Mouse (Mus musculus) neural tube, embryonic 14.5 days (tissue): ENCODE data around the gene Senp7. TPM values are rescaled to one million over a fixed set of nuclear protein-coding genes. Genes with fewer than 3 reads are reported as not detected.

Experiments
- ATAC-seq: fragments of 200-750 bp; cut with Nextera tagmentation; 2 replicates; pipeline ENCODE4 v1.8.0; 2017; ENCODE audit warnings: low read depth, mild to moderate bottlenecking, moderate TSS enrichment, moderate library complexity
- H3K27ac ChIP-seq: fragments of 300-500 bp; sonication (generic); 2 replicates; pipeline ENCODE4 v1.5.1; 2014; ENCODE audit warnings: low read depth, mild to moderate bottlenecking, control low read depth, low read length, moderate library complexity, mixed read lengths
- H3K27me3 ChIP-seq: fragments of 300-500 bp; sonication (generic); 2 replicates; pipeline ENCODE4 v1.6.1; 2014; ENCODE audit warnings: low read length; ENCODE audit not compliant: control insufficient read depth, insufficient read depth
- H3K36me3 ChIP-seq: fragments of 300-500 bp; sonication (generic); 2 replicates; pipeline ENCODE4 v1.6.1; 2014; ENCODE audit warnings: low read length, mixed read lengths; ENCODE audit not compliant: control insufficient read depth, insufficient read depth
- H3K4me1 ChIP-seq: fragments of 300-500 bp; sonication (generic); 2 replicates; pipeline ENCODE4 v1.6.1; 2014; ENCODE audit warnings: low read length; ENCODE audit not compliant: control insufficient read depth, insufficient read depth
- H3K4me2 ChIP-seq: fragments of 300-500 bp; sonication (generic); 2 replicates; pipeline ENCODE4 v1.6.1; 2014; ENCODE audit warnings: mild to moderate bottlenecking, low read depth, low read length, control low read depth
- H3K4me3 ChIP-seq: fragments of 300-500 bp; sonication (generic); 2 replicates; pipeline ENCODE4 v1.5.1; 2014; ENCODE audit warnings: low read depth, low read length, control low read depth, mixed read lengths
- H3K9ac ChIP-seq: fragments of 300-500 bp; sonication (generic); replicated peaks from 2 replicates; pipeline ENCODE4 v1.6.1; 2014; ENCODE audit warnings: low read depth, mild to moderate bottlenecking, control low read depth, low read length, mixed read lengths
- H3K9me3 ChIP-seq: fragments of 300-500 bp; sonication (generic); 2 replicates; pipeline ENCODE4 v1.6.1; 2016; ENCODE audit warnings: low read length; ENCODE audit not compliant: control insufficient read depth
- WGBS: fragments of 180-500 bp; shearing (Covaris S2); extraction: QIAGEN DNeasy Blood & Tissue Kit; methylation state at CpG from one replicate; pipeline ENCODE4 v1.1.7; 2014; 5-methylcytosine and 5-hydroxymethylcytosine counted together
- microRNA-seq: library from miRNA; unstranded; fragments of <30 nt; microRNA quantifications from one replicate; pipeline ENCODE4, GENCODE M21; 2016
- polyA plus RNA-seq: library from polyadenylated mRNA; unstranded; fragments of >200 nt; fragmentation: Nextera tagmentation; extraction: Ambion mirVana; gene quantifications from 2 replicates; pipeline ENCODE4 v1.2.1, GENCODE M21; 2014

The Senp7 gene
- polyA plus RNA-seq, 1 experiment from 2014 or later = 73.6 TPM

DNA sequence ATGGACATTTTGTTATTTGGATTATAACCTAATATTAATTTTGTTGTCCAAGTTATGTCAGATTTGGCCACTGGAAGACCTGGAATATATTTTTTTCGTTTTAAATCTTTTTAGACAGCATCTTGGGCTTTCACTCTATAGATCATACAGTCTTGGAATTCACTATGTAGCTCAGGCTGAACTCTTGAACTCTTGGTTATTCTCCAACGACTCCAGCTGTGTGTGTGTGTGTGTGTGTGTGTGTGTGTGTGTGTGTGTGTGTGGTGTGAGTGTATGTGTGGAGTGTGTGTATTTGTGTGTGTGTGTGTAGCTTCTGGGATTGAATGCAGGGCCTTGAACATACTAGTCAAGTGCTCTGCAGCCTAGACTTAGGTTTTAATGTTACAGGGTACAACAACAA lies 181.3 kb downstream of the Senp7 start:
- Histone ChIP-seq H3K4me3 (no peak overlapping the region), H3K4me2 (no peak overlapping the region), H3K4me1 (no peaks in the 10 kb centered on the region), H3K9me3 (no peaks in the 10 kb centered on the region), H3K27ac (no peak overlapping the region), H3K9ac (no peak overlapping the region), H3K27me3 (no peaks in the 10 kb centered on the region), H3K36me3 (peaks cover 4% of the 10 kb centered on the region; the same call in 1 of the 2 replicates)
- 60% methylated on average over 2 of the region's 2 CpGs for WGBS
- ATAC-seq = no peak

DNA sequence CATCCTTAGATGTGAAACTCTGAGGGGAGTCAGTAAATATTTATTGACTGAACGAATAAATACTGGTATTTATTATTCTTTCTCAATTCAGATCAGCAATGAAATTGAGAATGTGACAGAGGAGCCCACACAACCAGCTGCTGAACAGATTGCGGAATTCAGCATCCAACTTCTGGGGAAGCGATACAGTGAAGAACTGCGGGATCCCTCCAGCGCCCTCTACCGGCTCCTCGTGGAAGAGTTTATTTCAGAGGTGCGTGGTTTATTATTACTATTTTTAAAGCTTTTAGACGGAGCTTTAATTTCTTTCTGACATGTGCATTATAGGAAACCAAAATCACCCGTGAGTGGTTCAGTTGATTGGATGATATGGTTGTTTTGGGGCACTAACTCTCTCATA lies 183.2 kb downstream of the Senp7 start:
- no peaks in the 10 kb centered on the region for H3K4me1 ChIP-seq
- no peaks in the 10 kb centered on the region for H3K9me3 ChIP-seq
- WGBS = 52% methylated on average over 10 of the region's 10 CpGs
- no peak overlapping the region for H3K4me2 ChIP-seq
- no peak overlapping the region for H3K27ac ChIP-seq
- H3K36me3 ChIP-seq = peaks cover 4% of the 10 kb centered on the region; the same call in 1 of the 2 replicates
- H3K9ac ChIP-seq = no peak overlapping the region
- no peak overlapping the region for H3K4me3 ChIP-seq
- no peak for ATAC-seq
- H3K27me3 ChIP-seq = no peaks in the 10 kb centered on the region

DNA sequence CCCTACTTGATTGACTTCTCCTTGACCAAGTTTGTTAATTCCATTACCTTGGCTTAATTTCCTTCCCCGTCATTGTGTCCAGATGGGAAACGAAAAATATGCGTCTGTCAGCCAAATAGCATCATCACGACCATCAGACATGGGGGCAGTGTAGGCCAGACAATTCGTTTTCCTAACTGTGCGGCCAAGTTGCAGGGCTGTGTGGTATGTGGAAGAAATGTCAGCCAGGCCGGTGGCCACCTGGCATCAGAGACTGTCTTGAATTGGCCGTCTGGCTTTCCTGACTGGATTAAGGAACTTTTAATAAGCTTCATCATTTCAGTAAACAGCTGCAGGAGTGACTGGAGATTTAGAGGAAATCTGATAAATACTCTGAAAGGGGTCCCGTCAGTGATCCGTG lies 184.6 kb downstream of the Senp7 start:
- H3K27me3 ChIP-seq = no peaks in the 10 kb centered on the region
- no peak overlapping the region for H3K27ac ChIP-seq
- H3K9me3 ChIP-seq = no peaks in the 10 kb centered on the region
- H3K4me3 ChIP-seq = no peak overlapping the region
- H3K4me1 ChIP-seq = no peaks in the 10 kb centered on the region
- no peak overlapping the region for H3K4me2 ChIP-seq
- 90% methylated on average over 10 of the region's 10 CpGs for WGBS
- H3K9ac ChIP-seq = no peak overlapping the region
- H3K36me3 ChIP-seq = peaks cover 4% of the 10 kb centered on the region; the same call in 1 of the 2 replicates
- ATAC-seq = no peak

Small RNAs within 50 kb of the gene (microRNA-seq; reads per million reads assigned to microRNA genes)
- not detected for gene Gm24047

Other genes starting within 250 kb of the Senp7 start
- 1.8 and 2.2 TPM in 2 replicates for gene Nfkbiz, start 209.4 kb upstream of the Senp7 start, polyA plus RNA-seq
- 1.3 TPM in 2 replicates for gene Nxpe3, start 153.1 kb upstream of the Senp7 start, polyA plus RNA-seq
- 18.4 and 18.9 TPM in 2 replicates for gene Cep97, start 113.5 kb upstream of the Senp7 start, polyA plus RNA-seq
- gene Rpl24, start 82.1 kb upstream of the Senp7 start, polyA plus RNA-seq = 529 and 563 TPM in 2 replicates
- gene Zbtb11, start 74.5 kb upstream of the Senp7 start, polyA plus RNA-seq = 26.5 and 30.6 TPM in 2 replicates
- gene Pcnp, start 18.6 kb upstream of the Senp7 start, polyA plus RNA-seq = 197 and 228 TPM in 2 replicates
- gene Trmt10c, start 10.5 kb upstream of the Senp7 start, polyA plus RNA-seq = 21.5 and 23.8 TPM in 2 replicates
- 0.31 and 0.36 TPM in 2 replicates for gene Impg2, start 156.0 kb downstream of the Senp7 start, polyA plus RNA-seq